Mouse (Mus musculus): ENCODE measurements around the gene Napsa. TPM values are rescaled to one million over a fixed set of nuclear protein-coding genes. Genes with fewer than 3 reads are reported as not detected.

Gene Napsa
- total RNA-seq, 1 experiment from 2014 or later: 207 TPM

- no peak for ATAC-seq (replicated peaks; ENCODE audit: insufficient number of reproducible peaks, low FRiP score, low TSS enrichment, poor library complexity, severe bottlenecking)
Observed at GRCm38 (mm10) chr7:44537009-44537408, 35.2 kb upstream of the Napsa start.

- no peak for ATAC-seq (replicated peaks; ENCODE audit: insufficient number of reproducible peaks, low FRiP score, low TSS enrichment, poor library complexity, severe bottlenecking)
Observed at GRCm38 (mm10) chr7:44537496-44537895, 34.7 kb upstream of the Napsa start.

GRCm38 (mm10) chr7:44538756-44539624 lies 33.2 kb upstream of the Napsa start:
- ATAC-seq (replicated peaks; ENCODE audit: insufficient number of reproducible peaks, low FRiP score, low TSS enrichment, poor library complexity, severe bottlenecking): no peak

- ATAC-seq (replicated peaks; ENCODE audit: insufficient number of reproducible peaks, low FRiP score, low TSS enrichment, poor library complexity, severe bottlenecking): no peak
Observed at GRCm38 (mm10) chr7:44542555-44542954, 29.6 kb upstream of the Napsa start.

GRCm38 (mm10) chr7:44543071-44543470 lies 29.1 kb upstream of the Napsa start:
- ATAC-seq (replicated peaks; ENCODE audit: insufficient number of reproducible peaks, low FRiP score, low TSS enrichment, poor library complexity, severe bottlenecking): no peak

GRCm38 (mm10) chr7:44546274-44546673 lies 25.9 kb upstream of the Napsa start:
- no peak for ATAC-seq (replicated peaks; ENCODE audit: insufficient number of reproducible peaks, low FRiP score, low TSS enrichment, poor library complexity, severe bottlenecking)

- ATAC-seq (replicated peaks; ENCODE audit: insufficient number of reproducible peaks, low FRiP score, low TSS enrichment, poor library complexity, severe bottlenecking): no peak
Observed at GRCm38 (mm10) chr7:44547041-44547440, 25.1 kb upstream of the Napsa start.

GRCm38 (mm10) chr7:44547725-44548124 lies 24.5 kb upstream of the Napsa start:
- ATAC-seq (replicated peaks; ENCODE audit: insufficient number of reproducible peaks, low FRiP score, low TSS enrichment, poor library complexity, severe bottlenecking): no peak

- peak; percentile 89 for ATAC-seq (replicated peaks; ENCODE audit: insufficient number of reproducible peaks, low FRiP score, low TSS enrichment, poor library complexity, severe bottlenecking)
Observed at GRCm38 (mm10) chr7:44548497-44549087, 23.6 kb upstream of the Napsa start, which contains the start of gene Pold1. TSS of gene Pold1 (minus strand) at chr7:44548849.

- no peak for ATAC-seq (replicated peaks; ENCODE audit: insufficient number of reproducible peaks, low FRiP score, low TSS enrichment, poor library complexity, severe bottlenecking)
Observed at GRCm38 (mm10) chr7:44549621-44550408, 22.4 kb upstream of the Napsa start.

- no peak for ATAC-seq (replicated peaks; ENCODE audit: insufficient number of reproducible peaks, low FRiP score, low TSS enrichment, poor library complexity, severe bottlenecking)
Observed at GRCm38 (mm10) chr7:44550409-44550678, 21.8 kb upstream of the Napsa start.

- ATAC-seq (replicated peaks; ENCODE audit: insufficient number of reproducible peaks, low FRiP score, low TSS enrichment, poor library complexity, severe bottlenecking): no peak
Observed at GRCm38 (mm10) chr7:44551301-44551700, 20.9 kb upstream of the Napsa start.

GRCm38 (mm10) chr7:44551731-44552130 lies 20.4 kb upstream of the Napsa start:
- no peak for ATAC-seq (replicated peaks; ENCODE audit: insufficient number of reproducible peaks, low FRiP score, low TSS enrichment, poor library complexity, severe bottlenecking)

- ATAC-seq (replicated peaks; ENCODE audit: insufficient number of reproducible peaks, low FRiP score, low TSS enrichment, poor library complexity, severe bottlenecking): no peak
Observed at GRCm38 (mm10) chr7:44552141-44552908, 19.9 kb upstream of the Napsa start.

- ATAC-seq (replicated peaks; ENCODE audit: insufficient number of reproducible peaks, low FRiP score, low TSS enrichment, poor library complexity, severe bottlenecking): peak; percentile 28; the same call in 1 of the 2 replicates
Observed at GRCm38 (mm10) chr7:44553196-44553764, 18.9 kb upstream of the Napsa start.

- ATAC-seq (replicated peaks; ENCODE audit: insufficient number of reproducible peaks, low FRiP score, low TSS enrichment, poor library complexity, severe bottlenecking): peak; percentile 90
Observed at GRCm38 (mm10) chr7:44553826-44554225, 18.4 kb upstream of the Napsa start, which contains the start of gene Nr1h2. TSS of gene Nr1h2 (minus strand) at chr7:44553951.

GRCm38 (mm10) chr7:44557629-44558028 lies 14.6 kb upstream of the Napsa start:
- no peak for ATAC-seq (replicated peaks; ENCODE audit: insufficient number of reproducible peaks, low FRiP score, low TSS enrichment, poor library complexity, severe bottlenecking)

Measured in monocyte, adult 5-6 weeks (primary cell).